Mouse (Mus musculus) retina, embryonic 14.5 days (tissue): ENCODE measurements around the gene Ankrd34b.

ENCODE experiments used
- DNase-seq: peaks from one replicate; pipeline ENCODE4 v3.0.0-alpha.2; 2015; ENCODE audit warnings: low spot score

Ankrd34b gene

DNA sequence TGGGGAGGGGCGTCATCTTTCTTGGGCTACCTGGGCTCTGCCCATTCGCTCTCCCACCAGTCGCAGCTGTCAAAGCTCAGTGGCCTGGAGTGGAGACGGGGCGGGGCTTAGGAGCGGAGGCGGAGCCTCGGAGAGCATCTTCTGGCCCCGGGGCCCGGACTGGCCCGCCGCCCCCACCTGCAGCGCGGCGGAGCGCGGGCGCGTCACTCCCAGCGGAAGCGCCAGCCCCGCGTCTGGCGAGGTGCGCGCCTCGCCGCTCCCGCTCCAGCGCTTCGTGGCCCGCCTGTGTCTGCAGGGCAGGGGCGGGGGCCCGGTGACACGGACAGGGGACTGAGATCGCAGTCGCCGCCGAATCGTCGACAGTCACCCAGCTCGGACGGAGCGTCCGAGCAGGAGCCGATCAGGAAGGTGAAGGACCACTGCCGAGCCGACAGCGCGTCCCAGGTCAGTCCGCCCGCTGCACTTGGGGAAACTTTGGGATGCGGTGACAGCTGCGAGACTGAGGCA lies at the start of gene Ankrd34b:
TSS of gene Ankrd34b (plus strand) at position 139 of the 507 bp plus-strand sequence.
- DNase-seq = peak; percentile 78

DNA sequence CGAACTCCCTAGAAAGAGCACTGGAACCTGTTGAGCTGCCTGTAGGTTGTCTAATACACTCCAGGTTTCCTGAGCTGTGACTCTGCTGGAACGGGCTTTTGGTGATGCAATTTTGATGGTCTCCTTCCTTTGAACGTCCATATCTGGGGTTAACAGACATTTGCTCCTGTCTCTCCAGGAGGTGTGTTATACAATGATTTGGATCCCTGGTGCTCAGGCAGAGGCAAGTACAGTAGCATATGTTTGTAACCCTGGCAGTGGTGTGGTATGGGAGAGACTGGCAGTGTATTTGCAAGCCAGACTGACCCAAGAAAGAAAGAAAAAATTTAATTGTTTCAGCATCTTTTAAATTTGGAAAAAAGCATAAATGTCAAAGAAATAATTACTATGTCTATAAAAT lies 38.3 kb upstream of the Ankrd34b start:
- DNase-seq = no peak

DNA sequence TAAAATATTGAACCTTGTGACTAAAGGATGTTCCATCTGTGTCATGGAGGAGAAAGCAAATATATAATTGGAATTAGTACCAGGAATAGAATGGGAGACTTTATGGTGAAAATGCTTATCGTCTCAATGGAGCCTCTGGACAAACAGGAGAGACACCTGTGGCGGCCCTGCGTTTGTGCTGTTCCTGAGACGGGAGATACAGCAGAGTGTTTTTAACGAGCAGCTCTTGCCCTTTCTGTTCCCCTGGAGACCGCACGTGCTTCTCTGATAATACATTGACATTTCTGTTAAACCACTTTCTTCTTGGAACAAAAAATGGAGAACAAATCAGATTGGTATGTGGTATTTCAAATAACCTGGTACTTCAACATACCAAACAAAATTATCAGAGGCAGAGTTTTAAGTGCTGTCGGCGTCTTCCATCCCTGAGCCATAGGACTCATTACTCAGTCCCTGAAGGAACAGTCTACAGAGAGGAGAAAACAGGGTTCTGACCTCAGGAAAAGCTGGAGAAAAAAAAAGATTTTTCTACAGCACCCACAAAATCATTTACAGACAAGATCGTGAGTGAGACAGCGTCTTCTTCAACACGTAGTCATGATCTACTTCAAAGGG lies 32.5 kb upstream of the Ankrd34b start:
- DNase-seq = peak; percentile 1

DNA sequence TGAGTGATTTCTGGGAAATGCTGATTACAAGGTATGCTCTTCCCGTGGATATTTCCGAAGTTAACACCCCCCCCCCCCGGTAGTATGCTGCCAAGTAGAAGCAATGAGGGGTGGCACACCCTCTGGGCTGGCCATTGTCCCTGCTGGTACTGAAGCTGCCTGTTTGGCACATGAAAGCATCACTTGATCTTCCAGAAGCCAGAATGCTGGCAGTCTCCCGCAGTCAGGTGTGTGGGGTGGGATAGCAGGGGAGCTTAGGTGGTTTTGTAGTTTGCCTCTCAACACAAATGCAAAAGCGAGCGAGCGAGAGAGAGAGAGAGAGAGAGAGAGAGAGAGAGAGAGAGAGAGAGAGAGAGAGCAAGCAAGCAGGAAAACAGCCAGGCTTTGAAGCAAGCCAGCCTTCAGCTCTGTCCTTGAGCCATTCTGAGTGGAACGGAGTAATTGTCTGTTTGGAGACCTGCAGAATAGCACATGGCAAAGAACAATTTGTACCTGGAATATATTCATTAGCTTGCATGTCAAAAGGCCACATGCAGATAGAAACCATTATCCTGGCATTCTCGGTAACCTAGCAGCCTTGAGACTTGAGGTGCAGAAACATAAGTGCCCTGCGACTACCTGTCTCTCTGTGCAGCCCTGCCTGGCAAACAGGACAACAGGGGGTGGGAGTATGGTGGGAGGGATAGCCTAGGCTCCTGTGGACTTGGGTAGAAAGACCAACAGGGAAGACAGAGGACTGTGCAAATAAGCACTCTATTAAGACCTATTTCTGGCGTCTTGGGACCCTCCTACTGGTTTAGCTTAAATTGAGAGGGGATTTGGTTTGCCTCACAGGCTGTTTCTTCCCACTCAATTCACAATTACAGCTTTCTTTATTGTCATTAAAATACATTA lies 27.0 kb upstream of the Ankrd34b start:
- no peak for DNase-seq

DNA sequence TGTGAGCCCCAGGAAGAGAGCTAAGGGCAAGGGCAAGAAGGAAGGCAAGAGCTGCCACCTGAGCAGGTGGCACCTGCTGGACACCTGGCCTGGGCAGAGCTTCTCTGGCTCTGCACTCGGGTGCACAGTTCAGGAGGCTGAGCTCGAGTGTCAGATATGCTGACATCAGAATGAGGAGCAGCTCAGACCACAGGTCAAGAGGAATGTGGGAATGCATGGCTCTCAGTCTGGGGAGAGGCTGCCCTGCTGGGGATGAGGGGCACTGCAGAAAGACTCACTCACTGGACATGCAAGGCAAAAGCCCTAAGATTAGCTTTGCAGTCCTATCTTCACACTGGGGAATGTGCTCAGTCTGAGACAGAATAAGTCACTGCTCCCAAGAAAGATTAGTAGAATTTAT lies 23.6 kb upstream of the Ankrd34b start:
- DNase-seq = no peak

DNA sequence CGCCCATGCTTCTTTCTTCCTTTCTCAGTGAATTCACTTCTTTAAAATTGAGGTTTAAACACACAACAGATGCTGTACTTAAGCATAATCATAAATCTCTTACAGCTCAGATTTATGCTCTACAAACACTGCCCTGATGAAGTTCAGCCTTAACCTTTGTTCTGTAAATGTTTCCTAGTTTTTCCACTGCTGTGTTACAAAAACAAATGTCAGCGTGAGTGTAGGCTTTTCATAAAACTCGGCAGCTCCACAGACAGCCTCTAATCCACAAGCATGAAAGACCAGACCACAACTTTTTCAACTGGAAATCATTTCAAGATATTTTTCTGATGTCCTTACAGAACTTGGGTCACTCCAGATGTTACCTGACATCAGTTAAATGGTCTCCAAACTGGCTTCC lies 22.2 kb upstream of the Ankrd34b start:
- DNase-seq = no peak

DNA sequence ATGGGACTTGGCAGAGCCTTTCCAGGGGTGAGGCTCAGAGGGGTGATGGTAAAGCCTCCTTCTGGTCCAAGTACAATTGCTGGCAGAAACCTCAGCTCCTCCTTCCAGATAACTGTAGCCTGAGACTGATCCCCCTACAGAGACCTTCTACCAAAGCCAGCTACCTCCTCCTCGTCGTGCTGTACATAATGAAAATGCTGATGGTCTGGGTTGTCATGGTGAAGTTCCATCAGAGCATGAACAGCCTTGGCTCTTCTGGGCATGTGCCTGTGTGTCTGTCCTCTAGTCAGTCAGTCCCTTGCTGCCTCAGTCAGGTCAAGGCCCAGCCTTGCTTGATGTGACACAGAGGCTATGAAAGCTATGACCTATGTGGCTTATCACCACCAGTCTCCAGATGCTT lies 15.2 kb upstream of the Ankrd34b start:
- DNase-seq = no peak

DNA sequence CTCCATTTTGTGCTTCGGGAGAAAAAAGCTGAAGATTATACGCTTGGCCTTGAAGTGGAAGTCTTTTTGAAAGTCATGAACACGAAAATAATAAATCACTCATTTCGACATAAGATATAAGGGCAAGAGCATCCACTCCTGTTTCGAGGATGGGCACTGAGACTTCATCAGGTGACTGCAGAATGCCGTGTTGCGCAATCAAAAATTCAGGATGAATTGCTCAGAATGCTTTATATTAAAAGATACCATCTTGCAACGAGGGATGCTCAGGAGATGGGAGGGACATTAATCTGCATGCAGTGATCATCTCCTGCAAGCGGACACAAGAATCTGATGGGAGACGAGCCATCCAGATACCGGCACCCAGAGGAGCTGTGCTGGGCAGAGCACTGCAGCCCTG lies 6.1 kb upstream of the Ankrd34b start:
- no peak for DNase-seq

DNA sequence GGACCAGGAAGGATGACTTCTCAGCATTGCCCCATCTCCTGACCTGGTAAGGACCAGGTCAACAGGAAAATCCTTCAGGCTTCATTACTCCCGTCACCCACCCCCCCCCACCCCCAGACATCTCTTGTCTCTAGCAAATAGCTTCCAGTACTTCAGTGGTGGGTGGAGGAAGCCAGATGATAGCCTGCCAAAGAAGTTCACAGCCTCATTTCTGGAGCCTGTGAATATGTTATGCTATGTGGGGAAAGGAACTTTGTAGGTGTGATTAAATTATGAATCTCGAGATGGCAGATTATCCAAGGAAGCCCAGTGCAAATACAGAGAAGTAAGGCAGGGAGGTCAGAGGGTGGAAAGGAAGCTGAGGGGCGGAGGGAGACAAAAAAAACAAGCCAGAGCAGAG lies 2.0 kb upstream of the Ankrd34b start:
- DNase-seq = no peak

DNA sequence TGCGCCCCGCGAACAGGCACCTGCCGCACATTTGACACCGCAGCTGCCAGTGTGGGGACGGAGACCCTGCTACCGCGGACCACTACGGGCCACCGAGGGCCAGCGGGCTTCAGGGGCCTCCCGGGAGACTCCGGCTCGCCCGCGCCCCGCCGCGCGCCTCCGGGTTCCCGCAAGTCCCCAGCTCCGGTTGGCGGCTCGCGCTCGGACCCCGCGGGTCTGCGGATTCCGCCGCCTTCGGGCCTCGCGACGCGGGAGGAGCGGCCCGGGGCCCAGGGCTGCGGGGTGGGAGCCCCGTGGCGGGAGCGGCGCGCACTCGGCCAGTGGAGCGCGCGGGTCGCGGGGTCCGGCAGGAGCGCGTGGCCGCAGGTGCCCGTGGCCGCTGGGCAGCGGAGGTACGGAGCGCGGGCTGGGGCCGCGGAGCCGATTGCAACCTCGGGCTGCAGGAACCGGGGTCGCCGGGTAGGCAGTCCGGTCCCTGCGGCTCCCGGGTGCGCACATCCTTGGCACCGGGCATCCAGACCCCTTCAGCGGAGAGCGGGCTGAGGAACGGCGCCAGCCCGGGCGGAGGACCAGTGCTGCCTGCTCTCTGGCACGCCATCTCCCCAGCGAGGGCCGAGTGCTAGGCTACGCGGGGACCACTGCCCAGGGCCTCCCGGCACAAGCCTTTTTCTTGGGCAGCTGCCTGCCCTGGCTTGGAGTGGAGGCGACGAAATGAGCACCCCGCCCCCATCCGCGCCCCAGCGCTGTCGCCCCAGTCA lies 777 bp downstream of the Ankrd34b start:
- peak; percentile 37 for DNase-seq

DNA sequence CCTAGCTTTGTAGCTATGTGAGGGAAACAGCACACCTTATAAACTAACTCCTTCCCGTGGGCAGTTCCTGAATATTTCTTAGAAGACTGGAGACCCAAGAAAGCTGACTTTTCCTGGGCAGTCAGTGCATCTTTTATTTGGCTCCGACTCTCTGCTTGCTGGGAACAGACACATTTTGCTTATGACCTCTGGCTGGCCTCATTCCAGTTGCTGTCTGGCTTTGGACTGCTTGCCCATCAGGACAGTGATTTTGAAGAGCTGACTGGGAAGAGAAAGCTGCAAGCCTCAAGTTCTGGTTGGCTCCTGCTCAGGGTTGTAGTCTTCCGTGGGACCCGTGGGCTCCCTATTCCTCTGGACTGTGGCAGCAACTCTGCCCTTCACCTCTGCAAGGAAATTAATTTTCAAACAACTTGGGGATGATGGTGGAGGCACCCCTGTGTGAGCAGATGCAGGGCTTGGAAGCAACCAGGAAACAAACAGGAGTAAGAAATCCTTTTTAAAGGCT lies 1.7 kb downstream of the Ankrd34b start:
- no peak for DNase-seq

DNA sequence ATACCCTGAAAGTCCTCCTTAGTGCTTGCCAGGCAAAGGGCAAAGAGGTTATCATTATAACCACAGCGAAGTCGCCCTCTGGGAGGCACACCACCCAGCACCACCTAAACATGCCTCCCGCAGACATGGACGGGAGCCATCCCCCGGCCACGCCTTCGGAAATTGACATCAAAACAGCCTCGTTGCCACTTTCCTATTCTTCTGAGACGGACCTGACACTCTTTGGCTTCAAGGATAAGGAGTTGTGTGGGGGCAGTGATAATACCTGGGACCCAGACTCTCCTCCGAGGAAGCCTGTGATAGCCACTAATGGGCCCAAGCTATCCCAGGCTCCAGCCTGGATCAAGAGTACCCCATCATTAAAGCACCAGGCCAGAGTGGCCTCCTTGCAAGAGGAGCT lies 13.0 kb downstream of the Ankrd34b start:
- DNase-seq = no peak

DNA sequence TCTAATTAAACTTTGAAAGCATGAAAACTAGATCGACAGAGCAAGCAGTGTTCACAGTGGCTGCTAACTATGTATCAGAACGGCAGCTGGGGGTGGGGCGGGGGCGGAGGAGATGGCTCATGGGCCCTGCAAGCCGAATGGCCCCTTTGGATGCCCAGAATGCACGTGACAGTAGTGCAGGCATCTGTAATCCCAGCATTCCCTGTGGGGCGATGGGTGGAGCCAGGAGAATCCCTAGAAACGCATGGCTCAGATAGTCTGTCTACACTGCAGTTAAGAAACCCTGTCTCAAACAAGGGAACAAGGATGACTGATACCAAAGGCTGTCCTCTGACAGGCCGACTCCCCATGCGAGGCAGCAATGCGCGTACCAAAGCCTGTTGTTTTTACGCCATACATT lies 14.6 kb downstream of the Ankrd34b start:
- DNase-seq = no peak

DNA sequence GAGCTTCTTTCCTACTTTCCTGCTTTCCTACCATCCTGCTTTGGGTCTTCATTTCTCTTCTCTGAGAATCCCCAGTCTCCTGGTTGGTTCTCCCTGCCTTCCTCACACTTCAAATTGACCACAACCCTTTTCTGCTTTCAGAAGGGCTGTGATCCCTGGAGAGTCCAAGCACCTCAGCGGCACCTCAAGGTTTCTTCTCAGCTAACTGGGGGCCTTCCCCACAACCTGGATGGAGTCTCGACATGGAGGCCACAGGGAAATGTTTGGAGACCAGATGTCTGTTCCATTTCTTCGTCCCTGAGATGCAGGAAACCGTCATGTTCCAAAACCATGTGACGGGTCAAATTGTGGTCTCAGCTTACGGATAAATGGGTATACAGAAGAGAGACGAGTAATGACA lies 21.2 kb downstream of the Ankrd34b start:
- DNase-seq = no peak

DNA sequence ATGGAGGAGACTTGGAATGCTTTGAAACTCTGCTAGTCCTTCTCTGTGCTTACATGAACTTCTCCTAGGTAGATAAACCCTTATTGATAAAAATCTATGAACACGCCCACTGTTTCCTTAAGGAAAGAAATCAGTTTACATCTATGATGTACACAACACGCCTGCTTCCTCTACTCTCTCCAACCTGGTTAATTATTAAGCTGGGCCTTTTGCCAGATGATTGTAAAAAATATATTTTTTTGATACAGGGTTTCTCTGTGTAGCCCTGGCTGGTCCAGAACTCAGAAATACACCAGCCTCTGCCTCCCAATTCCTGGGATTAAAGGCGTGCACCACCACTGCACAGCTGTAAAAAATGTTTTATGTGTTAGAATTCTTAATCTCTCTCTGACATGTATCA lies 39.0 kb downstream of the Ankrd34b start:
- no peak for DNase-seq

DNA sequence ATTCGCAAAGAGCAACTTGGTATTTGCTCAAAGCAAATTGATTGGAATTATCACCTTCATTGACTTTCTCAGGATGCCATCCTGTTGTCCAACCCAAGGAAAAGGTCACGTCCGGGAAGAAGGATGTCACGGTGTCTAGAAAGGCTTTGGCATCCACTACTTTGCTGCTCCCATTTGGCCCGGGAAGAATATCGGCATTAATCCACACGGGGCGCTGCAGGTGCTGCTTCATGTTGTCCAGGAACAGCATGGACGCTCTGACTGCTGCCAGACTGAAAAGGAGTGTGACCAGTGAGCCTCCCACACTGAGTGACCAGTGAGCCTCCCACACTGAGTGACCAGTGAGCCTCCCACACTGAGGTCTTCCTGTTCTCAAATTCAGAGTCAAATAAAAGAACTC lies 42.2 kb downstream of the Ankrd34b start:
- peak; percentile 11 for DNase-seq

DNA sequence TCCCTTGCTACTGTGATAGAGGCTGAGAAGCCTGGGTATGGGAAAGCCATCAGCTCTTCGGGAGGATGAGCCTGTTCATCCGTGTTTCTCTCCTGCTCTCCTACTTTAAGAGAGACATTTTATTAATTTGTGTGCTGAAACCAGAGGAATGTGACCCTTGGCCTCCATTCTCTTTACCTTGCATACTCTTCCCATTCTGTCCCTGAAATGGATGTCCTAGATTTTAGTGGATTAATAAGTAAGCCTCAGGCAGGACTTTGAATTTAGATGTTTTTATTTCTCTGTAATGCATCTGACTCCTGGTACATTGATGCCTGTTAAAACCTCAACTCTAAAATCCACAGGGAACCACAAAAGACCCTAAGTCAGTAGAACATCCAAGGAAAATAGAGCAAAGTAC lies 43.7 kb downstream of the Ankrd34b start:
- DNase-seq = no peak

DNA sequence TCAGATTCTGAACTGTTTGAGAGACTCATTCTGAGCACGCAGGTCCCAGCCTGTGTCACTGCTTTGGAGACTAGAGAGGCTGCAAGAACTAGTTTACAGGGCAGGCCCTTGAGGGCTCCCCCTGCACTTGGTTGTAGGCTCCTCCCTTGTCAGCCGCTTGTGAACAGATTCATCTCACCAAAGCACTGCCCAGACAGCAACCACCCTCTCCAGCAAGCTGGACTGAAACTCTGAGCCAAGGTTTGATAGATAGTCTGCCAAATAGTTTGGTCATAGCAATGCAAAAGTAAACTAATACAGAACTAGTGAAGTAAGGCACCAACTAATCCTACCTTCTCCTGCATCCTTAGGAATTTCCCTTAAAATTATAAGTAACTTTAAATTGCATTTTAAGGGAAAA lies 44.5 kb downstream of the Ankrd34b start:
- no peak for DNase-seq

DNA sequence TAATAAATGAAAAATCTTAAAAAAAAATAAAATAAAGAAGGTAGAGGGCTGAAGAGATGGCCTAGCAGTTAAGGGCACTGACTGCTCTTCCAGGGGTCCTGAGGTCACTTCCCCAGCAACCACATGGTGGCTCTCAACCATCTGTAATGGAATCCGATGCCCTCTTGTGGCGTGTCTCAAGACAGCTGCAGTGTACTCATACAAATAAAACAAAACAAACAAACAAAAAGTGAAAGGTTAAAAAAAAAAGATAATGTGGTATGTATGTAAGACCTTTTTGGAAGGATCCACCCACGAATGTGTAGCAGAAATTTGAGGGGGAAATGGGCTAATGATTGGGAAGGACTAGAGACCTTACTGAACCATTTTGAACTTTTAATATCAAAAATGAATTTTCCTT lies 57.7 kb downstream of the Ankrd34b start:
- DNase-seq = peak; percentile 75

DNA sequence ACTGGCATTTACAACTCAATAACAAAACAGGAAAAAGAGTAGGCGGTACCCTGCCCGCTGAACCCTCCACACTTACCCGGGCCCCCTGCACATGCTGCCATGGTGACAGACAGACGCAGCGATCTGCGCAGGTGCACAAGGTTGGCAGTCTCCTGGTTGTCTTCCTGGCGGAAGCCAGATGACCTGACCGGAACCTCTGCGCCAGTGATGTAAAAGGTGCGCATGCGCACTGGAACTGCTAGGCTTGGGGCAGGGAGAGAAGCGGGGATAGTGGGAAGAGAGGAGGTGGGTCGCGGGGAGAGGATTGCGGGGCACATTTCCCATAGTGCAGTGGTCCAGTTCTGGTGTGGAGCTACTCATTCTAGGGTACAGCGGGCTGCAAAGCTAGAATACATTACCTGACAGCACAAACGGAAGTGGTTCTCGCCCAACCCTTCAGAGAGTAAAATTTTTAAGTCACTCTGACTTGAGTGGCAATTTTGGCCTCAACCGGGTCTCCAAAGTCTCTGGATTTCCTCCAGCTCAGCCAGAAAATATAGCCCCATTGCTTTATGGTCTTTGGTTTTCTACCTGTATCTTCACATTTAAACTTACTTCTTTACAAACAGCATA lies 58.3 kb downstream of the Ankrd34b start, which contains the start of gene Fam151b:
TSS of gene Fam151b (minus strand) at position 164 of the 612 bp plus-strand sequence.
- peak; percentile 95 for DNase-seq

DNA sequence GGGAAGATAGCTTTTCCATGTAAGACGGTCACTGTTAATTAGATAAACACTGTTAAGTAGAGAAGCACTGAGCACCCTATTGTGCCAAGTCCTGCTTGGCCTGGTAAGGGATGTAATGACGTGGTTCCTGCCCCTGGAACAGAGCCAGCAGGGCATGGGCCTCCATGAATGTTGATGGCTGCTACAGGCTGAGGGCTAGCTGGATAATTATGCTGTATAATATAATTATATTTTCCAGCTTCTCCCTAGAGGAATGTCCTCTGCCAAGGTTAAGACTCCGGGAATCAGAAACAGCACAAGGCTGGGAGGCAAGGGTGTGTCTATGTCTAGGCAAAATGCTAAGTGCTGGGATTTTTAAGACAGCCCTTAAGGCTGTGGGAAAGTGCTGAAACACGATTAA lies 65.1 kb downstream of the Ankrd34b start:
- no peak for DNase-seq
